Mouse (Mus musculus) intestine, postnatal 0 days (tissue): ENCODE data around the gene Ubac1. TPM values are rescaled to one million over a fixed set of nuclear protein-coding genes. Genes with fewer than 3 reads are reported as not detected.
A peak's percentile ranks its signal among the peaks of the same experiment; 100 is the strongest.

Experiments
- ATAC-seq: fragments of 200-750 bp; cut with Nextera tagmentation; 2 replicates; pipeline ENCODE4 v1.8.0; 2017; ENCODE audit warnings: mild to moderate bottlenecking, moderate TSS enrichment, moderate library complexity
- H3K27ac ChIP-seq: fragments of 300-500 bp; sonication (generic); 2 replicates; pipeline ENCODE4 v1.5.1; 2014; ENCODE audit warnings: mild to moderate bottlenecking, low read depth, low read length, moderate library complexity
- H3K27me3 ChIP-seq: fragments of 300-500 bp; sonication (generic); replicated peaks from 2 replicates; pipeline ENCODE4 v1.6.1; 2014; ENCODE audit warnings: low read length, mixed read lengths; ENCODE audit not compliant: control insufficient read depth, insufficient read depth
- H3K36me3 ChIP-seq: fragments of 300-500 bp; sonication (generic); 2 replicates; pipeline ENCODE4 v1.6.1; 2014; ENCODE audit warnings: mild to moderate bottlenecking, moderate library complexity; ENCODE audit not compliant: control insufficient read depth, insufficient read depth
- H3K4me1 ChIP-seq: fragments of 300-500 bp; sonication (generic); replicated peaks from 2 replicates; pipeline ENCODE4 v1.6.1; 2014; ENCODE audit warnings: antibody characterized with exemption, low read length, mixed read lengths; ENCODE audit not compliant: control insufficient read depth, insufficient read depth
- H3K4me2 ChIP-seq: fragments of 300-500 bp; sonication (generic); replicated peaks from 2 replicates; pipeline ENCODE4 v1.6.1; 2014; ENCODE audit warnings: low read depth, mild to moderate bottlenecking, moderate library complexity
- H3K4me3 ChIP-seq: fragments of 300-500 bp; sonication (generic); 2 replicates; pipeline ENCODE4 v1.5.1; 2014; ENCODE audit warnings: low read depth, low read length
- H3K9ac ChIP-seq: fragments of 300-500 bp; sonication (generic); 2 replicates; pipeline ENCODE4 v1.6.1; 2014; ENCODE audit warnings: mild to moderate bottlenecking, low read depth, low read length
- H3K9me3 ChIP-seq: fragments of 300-500 bp; sonication (generic); 2 replicates; pipeline ENCODE4 v1.6.1; 2016; ENCODE audit warnings: mixed run types; ENCODE audit not compliant: control insufficient read depth
- CTCF ChIP-seq: sonication (generic); IDR thresholded peaks from 2 replicates; pipeline ENCODE4 v1.5.1; 2016; ENCODE audit warnings: low read depth, mild to moderate bottlenecking, control low read depth, antibody characterized with exemption, moderate library complexity
- WGBS: fragments of 180-500 bp; shearing (Covaris S2); extraction: QIAGEN DNeasy Blood & Tissue Kit; methylation state at CpG from one replicate; pipeline ENCODE4 v1.1.7; 2014; 5-methylcytosine and 5-hydroxymethylcytosine counted together
- polyA plus RNA-seq: library from polyadenylated mRNA; unstranded; fragments of >200 nt; fragmentation: Nextera tagmentation; extraction: Ambion mirVana; gene quantifications from 2 replicates; pipeline ENCODE4 v1.2.1, GENCODE M21; 2015

The Ubac1 gene
- polyA plus RNA-seq, 1 experiment from 2014 or later = 45.8 TPM

GRCm38 (mm10) chr2:26020714-26021560 lies 610 bp downstream of the Ubac1 start:
- WGBS = 1% methylated on average over 38 of the region's 38 CpGs
- H3K27ac ChIP-seq = peak overlapping the region; percentile 74
- peak overlapping the region; percentile 71 for H3K9ac ChIP-seq
- peaks cover 4% of the 10 kb centered on the region; the same call in 1 of the 2 replicates for H3K36me3 ChIP-seq
- no peak for TF ChIP-seq CTCF
- peak; percentile 52 for ATAC-seq
- H3K4me1 ChIP-seq = no peaks in the 10 kb centered on the region
- H3K4me2 ChIP-seq = peak overlapping the region; percentile 65
- H3K4me3 ChIP-seq = peak overlapping the region; percentile 80
- no peaks in the 10 kb centered on the region for H3K27me3 ChIP-seq
- no peaks in the 10 kb centered on the region for H3K9me3 ChIP-seq

- Histone ChIP-seq H3K9me3 (no peaks in the 10 kb centered on the region), H3K27me3 (no peaks in the 10 kb centered on the region), H3K4me2 (no peak overlapping the region), H3K27ac (no peak overlapping the region), H3K36me3 (peaks cover 9% of the 10 kb centered on the region; the same call in 1 of the 2 replicates), H3K4me1 (no peaks in the 10 kb centered on the region), H3K4me3 (no peak overlapping the region), H3K9ac (no peak overlapping the region)
- 80% methylated on average over 3 of the region's 3 CpGs for WGBS
- TF ChIP-seq CTCF = no peak
- ATAC-seq = no peak
Observed at GRCm38 (mm10) chr2:26019923-26020322, 1.6 kb downstream of the Ubac1 start.

GRCm38 (mm10) chr2:26017326-26017725 lies 4.2 kb downstream of the Ubac1 start:
- Histone ChIP-seq H3K9me3 (no peaks in the 10 kb centered on the region), H3K27ac (no peak overlapping the region), H3K4me2 (no peak overlapping the region), H3K27me3 (no peaks in the 10 kb centered on the region), H3K9ac (no peak overlapping the region), H3K4me3 (no peak overlapping the region), H3K4me1 (no peaks in the 10 kb centered on the region), H3K36me3 (peaks cover 31% of the 10 kb centered on the region)
- WGBS = 64% methylated on average over 4 of the region's 4 CpGs
- TF ChIP-seq CTCF = no peak
- no peak for ATAC-seq

- no peak overlapping the region for H3K9ac ChIP-seq
- H3K4me3 ChIP-seq = no peak overlapping the region
- no peak for TF ChIP-seq CTCF
- no peak overlapping the region for H3K4me2 ChIP-seq
- 67% methylated on average over 3 of the region's 3 CpGs for WGBS
- H3K4me1 ChIP-seq = no peaks in the 10 kb centered on the region
- no peak overlapping the region for H3K27ac ChIP-seq
- H3K9me3 ChIP-seq = no peaks in the 10 kb centered on the region
- no peak for ATAC-seq
- peaks cover 65% of the 10 kb centered on the region for H3K36me3 ChIP-seq
- H3K27me3 ChIP-seq = no peaks in the 10 kb centered on the region
Observed at GRCm38 (mm10) chr2:26013674-26014073, 7.9 kb downstream of the Ubac1 start.

- no peaks in the 10 kb centered on the region for H3K4me1 ChIP-seq
- no peaks in the 10 kb centered on the region for H3K27me3 ChIP-seq
- no peak overlapping the region for H3K27ac ChIP-seq
- H3K4me3 ChIP-seq = no peak overlapping the region
- WGBS = 81% methylated on average over 1 of the region's 1 CpGs
- no peak for TF ChIP-seq CTCF
- peaks cover 88% of the 10 kb centered on the region for H3K36me3 ChIP-seq
- H3K9ac ChIP-seq = no peak overlapping the region
- no peaks in the 10 kb centered on the region for H3K9me3 ChIP-seq
- ATAC-seq = no peak
- H3K4me2 ChIP-seq = no peak overlapping the region
Observed at GRCm38 (mm10) chr2:26011420-26011819, 10.1 kb downstream of the Ubac1 start.

- Histone ChIP-seq H3K27ac (no peak overlapping the region), H3K9ac (no peak overlapping the region), H3K4me1 (no peaks in the 10 kb centered on the region), H3K9me3 (no peaks in the 10 kb centered on the region), H3K27me3 (no peaks in the 10 kb centered on the region), H3K4me3 (no peak overlapping the region), H3K36me3 (peaks cover 79% of the 10 kb centered on the region), H3K4me2 (no peak overlapping the region)
- ATAC-seq = no peak
- WGBS = 85% methylated on average over 2 of the region's 2 CpGs
- no peak for TF ChIP-seq CTCF
Observed at GRCm38 (mm10) chr2:26002001-26002400, 19.5 kb downstream of the Ubac1 start.
